Mouse (Mus musculus) midbrain, embryonic 12.5 days (tissue): ENCODE measurements around the gene Nfyb. TPM values are rescaled to one million over a fixed set of nuclear protein-coding genes. Genes with fewer than 3 reads are reported as not detected.

Experiments used
- ATAC-seq: fragments of 200-750 bp; cut with Nextera tagmentation; 2 replicates; pipeline ENCODE4 v1.8.0; 2017; ENCODE audit warnings: low read depth, moderate TSS enrichment, moderate library complexity; ENCODE audit not compliant: low FRiP score
- H3K27ac ChIP-seq: fragments of 300-500 bp; sonication (generic); replicated peaks from 2 replicates; pipeline ENCODE4 v1.5.1; 2016; ENCODE audit warnings: mild to moderate bottlenecking
- H3K27me3 ChIP-seq: fragments of 300-500 bp; sonication (generic); 2 replicates; pipeline ENCODE4 v1.6.1; 2016; ENCODE audit warnings: mild to moderate bottlenecking
- H3K36me3 ChIP-seq: fragments of 300-500 bp; sonication (generic); 2 replicates; pipeline ENCODE4 v1.6.1; 2016
- H3K4me1 ChIP-seq: fragments of 300-500 bp; sonication (generic); 2 replicates; pipeline ENCODE4 v1.6.1; 2016
- H3K4me2 ChIP-seq: fragments of 300-500 bp; sonication (generic); replicated peaks from 2 replicates; pipeline ENCODE4 v1.6.1; 2016; ENCODE audit warnings: mild to moderate bottlenecking, moderate library complexity
- H3K4me3 ChIP-seq: fragments of 300-500 bp; sonication (generic); 2 replicates; pipeline ENCODE4 v1.5.1; 2016; ENCODE audit warnings: mild to moderate bottlenecking
- H3K9ac ChIP-seq: fragments of 300-500 bp; sonication (generic); replicated peaks from 2 replicates; pipeline ENCODE4 v1.6.1; 2016; ENCODE audit warnings: mild to moderate bottlenecking, moderate library complexity
- H3K9me3 ChIP-seq: fragments of 300-500 bp; sonication (generic); 2 replicates; pipeline ENCODE4 v1.6.1; 2016; ENCODE audit warnings: mild to moderate bottlenecking
- WGBS: fragments of 180-500 bp; shearing (Covaris S2); methylation state at CpG from one replicate; pipeline ENCODE4 v1.1.7; 2016; 5-methylcytosine and 5-hydroxymethylcytosine counted together
- polyA plus RNA-seq: library from polyadenylated mRNA; unstranded; fragments of >200 nt; fragmentation: Nextera tagmentation; extraction: Ambion mirVana; gene quantifications from 2 replicates; pipeline ENCODE4 v1.2.1, GENCODE M21; 2016

The Nfyb gene
- polyA plus RNA-seq, 1 experiment from 2014 or later: 58.3 TPM

GRCm38 (mm10) chr10:82796471-82797118, 32.7 kb upstream of the Nfyb start:
- Histone ChIP-seq H3K4me2 (no peak overlapping the region), H3K27ac (no peak overlapping the region), H3K9ac (no peak overlapping the region), H3K9me3 (0 out of 2 replicates have a peak, but pooled peaks cover under 1% of the 10 kb centered on the region), H3K4me3 (no peak overlapping the region), H3K4me1 (peaks cover 4% of the 10 kb centered on the region; the same call in 1 of the 2 replicates), H3K27me3 (peaks cover 3% of the 10 kb centered on the region; the same call in 1 of the 2 replicates), H3K36me3 (no peaks in the 10 kb centered on the region)
- 37% methylated on average over 12 of the region's 12 CpGs for WGBS
- ATAC-seq: no peak

DNA sequence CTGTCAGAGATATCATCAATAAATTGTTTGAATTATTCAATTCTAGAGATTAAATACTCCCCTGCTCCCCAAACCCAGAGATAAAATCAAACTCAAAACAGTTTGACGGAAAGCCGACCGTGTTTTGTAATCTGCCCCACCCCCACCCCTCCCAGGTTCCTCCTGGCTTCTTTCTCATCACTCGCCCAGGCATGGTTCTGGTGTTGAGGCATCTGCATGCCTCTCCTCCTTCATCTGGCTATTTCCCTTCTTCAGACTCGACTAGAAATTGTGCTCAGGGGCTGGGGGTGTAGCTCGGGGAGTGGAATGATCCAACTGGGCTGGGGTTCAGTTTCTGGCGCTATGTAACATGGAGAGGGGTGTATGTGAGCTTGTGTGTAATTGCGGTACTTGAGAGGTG, 31.8 kb upstream of the Nfyb start:
- 58% methylated on average over 8 of the region's 8 CpGs for WGBS
- Histone ChIP-seq H3K4me1 (peaks cover 4% of the 10 kb centered on the region; the same call in 1 of the 2 replicates), H3K36me3 (no peaks in the 10 kb centered on the region), H3K9ac (no peak overlapping the region), H3K4me3 (no peak overlapping the region), H3K4me2 (0 out of 2 replicates have a peak overlapping the region, but pooled peaks have one; percentile 3), H3K27me3 (peaks cover 3% of the 10 kb centered on the region; the same call in 1 of the 2 replicates), H3K27ac (no peak overlapping the region), H3K9me3 (0 out of 2 replicates have a peak, but pooled peaks cover 2% of the 10 kb centered on the region)
- no peak for ATAC-seq

GRCm38 (mm10) chr10:82795071-82795731, 31.3 kb upstream of the Nfyb start:
- Histone ChIP-seq H3K27ac (no peak overlapping the region), H3K4me2 (peak overlapping the region; percentile 7), H3K36me3 (no peaks in the 10 kb centered on the region), H3K9ac (no peak overlapping the region), H3K9me3 (0 out of 2 replicates have a peak, but pooled peaks cover 2% of the 10 kb centered on the region), H3K4me3 (no peak overlapping the region), H3K27me3 (peaks cover 3% of the 10 kb centered on the region; the same call in 1 of the 2 replicates), H3K4me1 (peaks cover 4% of the 10 kb centered on the region; the same call in 1 of the 2 replicates)
- WGBS: 48% methylated on average over 15 of the region's 15 CpGs
- ATAC-seq: no peak

GRCm38 (mm10) chr10:82792311-82792710, 28.4 kb upstream of the Nfyb start:
- ATAC-seq: no peak
- WGBS: 75% methylated on average over 2 of the region's 2 CpGs
- Histone ChIP-seq H3K4me2 (no peak overlapping the region), H3K4me1 (peaks cover 4% of the 10 kb centered on the region; the same call in 1 of the 2 replicates), H3K4me3 (no peak overlapping the region), H3K9me3 (0 out of 2 replicates have a peak, but pooled peaks cover 2% of the 10 kb centered on the region), H3K36me3 (no peaks in the 10 kb centered on the region), H3K27me3 (peaks cover 3% of the 10 kb centered on the region; the same call in 1 of the 2 replicates), H3K9ac (no peak overlapping the region), H3K27ac (no peak overlapping the region)

GRCm38 (mm10) chr10:82791713-82792112, 27.8 kb upstream of the Nfyb start:
- ATAC-seq: no peak
- Histone ChIP-seq H3K9ac (no peak overlapping the region), H3K27me3 (peaks cover 3% of the 10 kb centered on the region; the same call in 1 of the 2 replicates), H3K36me3 (no peaks in the 10 kb centered on the region), H3K4me2 (no peak overlapping the region), H3K4me1 (peaks cover 4% of the 10 kb centered on the region; the same call in 1 of the 2 replicates), H3K27ac (no peak overlapping the region), H3K9me3 (0 out of 2 replicates have a peak, but pooled peaks cover 2% of the 10 kb centered on the region), H3K4me3 (no peak overlapping the region)
- 93% methylated on average over 3 of the region's 3 CpGs for WGBS

- Histone ChIP-seq H3K4me1 (no peaks in the 10 kb centered on the region), H3K9ac (no peak overlapping the region), H3K9me3 (0 out of 2 replicates have a peak, but pooled peaks cover 2% of the 10 kb centered on the region), H3K27me3 (peaks cover 3% of the 10 kb centered on the region; the same call in 1 of the 2 replicates), H3K4me2 (no peak overlapping the region), H3K36me3 (no peaks in the 10 kb centered on the region), H3K27ac (no peak overlapping the region), H3K4me3 (no peak overlapping the region)
- WGBS: 90% methylated on average over 5 of the region's 5 CpGs
- no peak for ATAC-seq
These were observed 26.6 kb upstream of the Nfyb start for GRCm38 (mm10) chr10:82790504-82790903.

GRCm38 (mm10) chr10:82789181-82789580, 25.2 kb upstream of the Nfyb start:
- no peak for ATAC-seq
- H3K9ac ChIP-seq: no peak overlapping the region
- no peaks in the 10 kb centered on the region for H3K4me1 ChIP-seq

DNA sequence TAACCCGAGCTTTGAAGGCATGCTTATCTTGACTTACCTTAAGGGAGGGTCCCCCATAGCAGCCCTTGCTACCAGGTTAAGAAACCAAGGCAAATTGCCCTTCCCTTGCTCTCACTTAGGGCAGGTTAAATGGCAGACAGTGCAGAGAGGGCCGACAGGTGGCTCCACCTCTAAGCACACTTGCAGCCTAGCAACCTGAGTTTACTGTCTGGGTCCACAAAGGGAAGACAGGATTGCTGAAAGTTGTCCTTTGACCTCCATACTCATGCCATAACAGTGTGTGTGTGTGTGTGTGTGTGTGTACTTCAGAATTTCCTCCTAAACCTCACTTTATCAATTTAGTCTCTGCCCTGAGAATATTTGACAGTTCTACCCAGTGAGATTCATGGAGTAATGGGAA, 18.5 kb upstream of the Nfyb start:
- H3K4me1 ChIP-seq: peaks cover 7% of the 10 kb centered on the region; the same call in 1 of the 2 replicates
- 45% methylated on average over 2 of the region's 2 CpGs for WGBS
- no peak for ATAC-seq
- H3K4me2 ChIP-seq: no peak overlapping the region
- H3K9me3 ChIP-seq: no peaks in the 10 kb centered on the region
- H3K4me3 ChIP-seq: no peak overlapping the region
- H3K9ac ChIP-seq: no peak overlapping the region
- no peaks in the 10 kb centered on the region for H3K36me3 ChIP-seq
- no peak overlapping the region for H3K27ac ChIP-seq
- H3K27me3 ChIP-seq: no peaks in the 10 kb centered on the region

More at GRCm38 (mm10) chr10:82789181-82789580, 25.2 kb upstream of the Nfyb start:
- Histone ChIP-seq H3K27ac (no peak overlapping the region), H3K36me3 (no peaks in the 10 kb centered on the region), H3K9me3 (0 out of 2 replicates have a peak, but pooled peaks cover 2% of the 10 kb centered on the region), H3K4me2 (no peak overlapping the region), H3K4me3 (no peak overlapping the region), H3K27me3 (no peaks in the 10 kb centered on the region)

GRCm38 (mm10) chr10:82780816-82781215, 16.9 kb upstream of the Nfyb start:
- no peaks in the 10 kb centered on the region for H3K36me3 ChIP-seq
- H3K4me2 ChIP-seq: no peak overlapping the region
- no peak overlapping the region for H3K27ac ChIP-seq
- peaks cover 7% of the 10 kb centered on the region; the same call in 1 of the 2 replicates for H3K4me1 ChIP-seq
- no peaks in the 10 kb centered on the region for H3K27me3 ChIP-seq
- no peak overlapping the region for H3K4me3 ChIP-seq
- no peaks in the 10 kb centered on the region for H3K9me3 ChIP-seq
- no peak overlapping the region for H3K9ac ChIP-seq
- no peak for ATAC-seq

DNA sequence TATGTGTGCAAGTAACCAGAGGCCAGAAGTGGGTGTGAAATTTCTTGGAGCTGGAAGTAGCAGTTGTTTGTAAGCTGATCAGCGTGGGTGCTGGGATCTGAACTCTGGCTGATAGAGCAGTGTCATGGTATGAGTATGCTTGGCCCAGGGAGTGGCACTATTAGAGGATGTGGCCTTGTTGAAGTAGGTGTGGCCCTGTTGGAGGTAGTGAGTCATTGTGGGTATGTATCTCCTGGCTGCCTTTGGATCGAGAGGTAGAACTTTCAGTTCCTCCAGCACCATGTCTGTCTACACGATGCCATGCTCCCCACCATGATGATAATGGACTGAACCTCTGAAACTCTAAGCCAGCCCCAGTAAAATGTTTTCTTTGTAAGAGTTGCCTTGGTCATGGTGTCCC, 16.4 kb upstream of the Nfyb start:
- H3K9me3 ChIP-seq: no peaks in the 10 kb centered on the region
- ATAC-seq: no peak
- WGBS: 94% methylated on average over 3 of the region's 3 CpGs

GRCm38 (mm10) chr10:82779831-82780230, 15.9 kb upstream of the Nfyb start:
- no peak overlapping the region for H3K27ac ChIP-seq
- 98% methylated on average over 14 of the region's 14 CpGs for WGBS
- no peaks in the 10 kb centered on the region for H3K27me3 ChIP-seq
- no peak overlapping the region for H3K4me2 ChIP-seq
- no peak overlapping the region for H3K4me3 ChIP-seq
- H3K36me3 ChIP-seq: no peaks in the 10 kb centered on the region
- no peaks in the 10 kb centered on the region for H3K9me3 ChIP-seq
- ATAC-seq: no peak
- peaks cover 7% of the 10 kb centered on the region; the same call in 1 of the 2 replicates for H3K4me1 ChIP-seq
- H3K9ac ChIP-seq: no peak overlapping the region

More for the DNA sequence above, 16.4 kb upstream of the Nfyb start:
- H3K27me3 ChIP-seq: no peaks in the 10 kb centered on the region
- H3K4me2 ChIP-seq: no peak overlapping the region
- peaks cover 7% of the 10 kb centered on the region; the same call in 1 of the 2 replicates for H3K4me1 ChIP-seq
- H3K27ac ChIP-seq: no peak overlapping the region
- H3K36me3 ChIP-seq: no peaks in the 10 kb centered on the region
- no peak overlapping the region for H3K9ac ChIP-seq
- H3K4me3 ChIP-seq: no peak overlapping the region
